Mouse (Mus musculus) frontal cortex, adult 2 months (tissue): ENCODE measurements at regions not wholly inside any gene's neighbourhood (a gene's known extent, or its start where the extent isn't known, plus 50 kb on each side); places are given as distances from the start of the nearest gene placed in this dataset.
A peak's percentile ranks its signal among the peaks of the same experiment; 100 is the strongest.

Source experiments
- DNase-seq, 2 experiments: peaks; one replicate each; pipeline ENCODE4 v3.0.0; 2022; ENCODE audit warnings: low spot score in 1 of 2; ENCODE audit errors: extremely low spot score in 1 of 2

DNA sequence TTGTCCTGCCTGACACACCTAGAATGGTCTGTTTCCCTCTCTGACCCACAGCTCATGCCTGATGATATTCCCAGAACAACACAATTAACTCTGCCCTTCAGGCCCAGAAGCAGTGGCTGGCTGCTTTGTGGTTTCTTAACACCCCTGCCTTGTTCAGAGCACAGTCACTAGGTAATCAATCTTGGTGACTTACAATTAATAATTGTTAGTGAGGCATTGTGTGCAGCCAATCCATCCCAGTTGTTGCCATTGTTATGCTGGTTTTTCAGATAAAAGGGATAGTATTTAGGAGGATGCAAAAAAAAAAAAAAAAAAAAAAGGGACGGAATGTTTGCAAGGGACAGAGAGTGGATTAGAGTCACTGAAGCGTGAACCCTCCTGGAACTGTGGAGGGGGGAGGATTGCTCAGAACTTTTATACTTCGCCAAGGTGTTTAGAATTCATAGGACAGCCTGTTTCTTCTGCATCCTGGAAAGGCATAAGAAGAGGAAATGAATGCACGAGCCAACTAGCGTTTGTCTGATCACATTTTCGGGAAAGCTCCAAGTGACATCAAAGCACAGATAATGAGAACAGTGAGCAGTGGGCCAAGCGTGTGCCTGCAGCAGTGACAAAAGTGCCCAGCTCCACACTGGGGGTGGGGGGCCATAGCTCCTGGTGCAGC, 475.3 kb downstream of the Nedd1 start:
- peak in 1 of 2 experiments; percentile 17 for DNase-seq

DNA sequence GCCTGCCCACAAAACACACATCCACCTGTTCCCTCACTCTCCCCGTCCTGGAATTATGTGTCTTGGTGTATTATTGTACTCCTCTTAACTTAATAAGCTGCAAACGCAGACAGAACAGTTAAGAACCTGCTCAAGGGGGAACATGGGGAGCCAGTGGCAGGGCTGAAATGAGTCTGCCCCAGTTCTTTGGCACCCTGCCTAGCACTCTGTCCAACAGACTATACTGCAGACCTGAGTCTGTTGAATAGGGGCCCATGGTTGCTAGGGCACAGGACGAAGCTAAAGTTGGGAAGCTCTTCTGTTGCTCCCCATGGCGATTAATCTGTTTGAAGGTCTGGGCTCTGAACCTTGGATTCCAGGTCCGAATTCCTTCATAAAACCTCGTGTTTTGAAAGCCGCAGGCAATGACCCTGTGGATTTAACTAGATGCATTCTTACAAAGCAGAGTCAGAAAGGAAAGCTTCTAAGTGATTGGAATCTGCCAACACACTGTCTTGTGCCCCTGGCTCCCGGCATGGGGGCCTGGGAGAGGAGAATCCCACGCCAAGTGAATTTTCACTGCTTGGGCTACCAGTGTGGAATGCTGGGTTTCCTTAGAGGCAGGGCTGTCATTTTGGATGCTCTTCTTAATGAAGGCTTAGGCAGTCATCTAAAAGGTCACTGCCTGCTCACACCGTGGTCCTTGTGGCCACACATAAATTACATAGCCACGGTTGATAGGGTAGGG, 479.3 kb downstream of the Nedd1 start:
- DNase-seq, result no peak

DNA sequence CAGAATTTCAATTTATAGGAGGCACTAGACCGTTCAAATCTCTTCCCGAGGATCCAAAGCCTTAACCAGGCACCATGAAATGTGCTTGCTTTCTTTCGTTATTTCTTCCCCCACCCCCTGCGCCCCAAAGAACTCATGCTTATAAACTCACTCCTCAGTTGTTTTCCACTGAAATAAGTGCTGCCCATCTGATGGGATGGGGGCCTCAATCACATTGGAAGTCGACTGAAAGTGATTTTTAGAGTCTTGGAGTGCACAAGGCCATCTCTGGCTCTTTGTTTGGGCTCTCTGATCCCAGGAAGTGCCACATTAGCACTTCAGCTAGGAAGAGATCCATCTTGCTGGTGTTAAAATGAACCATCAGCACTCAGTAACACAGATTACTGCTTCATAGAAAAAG, 484.3 kb downstream of the Nedd1 start:
- no peak for DNase-seq

DNA sequence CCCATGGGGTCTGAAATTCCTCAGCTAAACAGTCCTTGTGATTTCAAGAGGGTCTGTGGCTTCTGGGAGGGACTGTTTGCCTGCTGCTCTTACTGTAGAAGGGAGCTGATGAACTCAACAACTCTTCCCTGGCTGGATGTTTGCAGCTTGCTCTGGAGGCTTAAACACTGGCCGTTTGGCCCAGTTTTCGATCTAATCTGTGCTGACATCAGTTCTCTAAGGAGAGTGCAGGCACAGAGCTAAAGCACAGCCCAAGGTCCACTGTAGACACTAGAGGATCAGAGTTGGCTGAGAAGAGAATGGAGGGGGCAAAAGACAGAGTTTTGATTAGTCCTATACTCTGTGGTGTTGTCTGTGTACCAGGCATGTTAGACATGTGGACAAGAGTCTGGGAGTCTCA, 490.1 kb downstream of the Nedd1 start:
- no peak for DNase-seq

DNA sequence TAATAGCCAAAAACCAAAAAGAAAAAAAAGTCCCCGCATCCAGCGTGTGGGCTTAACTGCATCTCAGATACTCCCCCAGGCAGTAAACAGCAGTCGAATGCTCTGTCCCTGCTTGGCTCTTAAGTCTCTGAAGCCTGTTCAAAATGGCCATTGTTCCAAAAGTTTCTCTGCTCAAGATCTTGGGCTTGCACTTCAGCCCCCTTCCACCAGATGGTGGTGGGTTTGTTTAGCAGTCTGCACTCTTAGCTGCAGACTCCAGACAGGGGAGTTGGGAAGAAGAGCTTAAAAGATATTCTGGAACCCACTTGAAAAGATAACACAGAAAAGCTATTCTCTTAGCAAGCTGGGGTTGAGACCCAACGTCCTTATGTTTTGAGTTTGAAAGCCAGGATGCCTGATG, 496.4 kb downstream of the Nedd1 start:
- DNase-seq, result peak in 1 of 2 experiments; percentile 6

DNA sequence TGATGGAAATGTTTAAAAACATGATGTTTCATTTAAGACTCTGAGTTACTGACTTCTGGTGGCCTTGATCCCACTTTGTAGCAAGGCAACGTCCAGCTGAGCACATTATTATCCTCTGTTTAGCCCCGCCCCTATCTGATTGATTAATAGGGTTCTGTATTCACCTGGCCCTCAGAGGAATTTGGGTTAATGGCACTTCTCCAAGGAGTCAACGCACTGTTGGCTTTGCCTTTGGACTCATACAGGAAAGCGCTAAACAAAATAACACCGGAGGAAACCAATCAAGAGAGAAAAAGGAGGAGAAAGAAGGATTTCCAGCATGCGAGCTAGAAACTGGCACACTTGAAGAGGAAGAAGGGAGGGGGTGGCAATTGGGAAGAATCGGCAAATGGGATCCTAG, 497.1 kb downstream of the Nedd1 start:
- DNase-seq, result no peak

DNA sequence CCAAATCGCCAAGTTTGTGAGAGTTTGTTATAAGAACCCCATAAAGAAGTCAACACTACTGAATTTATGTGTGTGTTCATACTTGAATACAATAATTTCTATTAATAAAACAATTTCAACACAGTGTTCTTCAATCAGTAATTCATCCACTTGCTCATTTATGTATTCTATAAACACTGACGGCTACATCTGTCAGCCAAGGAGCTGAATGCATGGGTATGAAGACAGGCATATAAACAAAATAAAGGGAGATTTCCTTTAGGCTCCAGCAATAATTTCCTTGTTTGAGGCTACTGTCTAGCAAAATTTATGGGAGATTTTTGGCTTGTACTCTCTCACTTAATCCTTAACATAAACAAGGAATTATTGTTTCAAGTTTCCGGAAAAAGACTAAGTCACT, 502.9 kb downstream of the Nedd1 start:
- DNase-seq, result no peak

DNA sequence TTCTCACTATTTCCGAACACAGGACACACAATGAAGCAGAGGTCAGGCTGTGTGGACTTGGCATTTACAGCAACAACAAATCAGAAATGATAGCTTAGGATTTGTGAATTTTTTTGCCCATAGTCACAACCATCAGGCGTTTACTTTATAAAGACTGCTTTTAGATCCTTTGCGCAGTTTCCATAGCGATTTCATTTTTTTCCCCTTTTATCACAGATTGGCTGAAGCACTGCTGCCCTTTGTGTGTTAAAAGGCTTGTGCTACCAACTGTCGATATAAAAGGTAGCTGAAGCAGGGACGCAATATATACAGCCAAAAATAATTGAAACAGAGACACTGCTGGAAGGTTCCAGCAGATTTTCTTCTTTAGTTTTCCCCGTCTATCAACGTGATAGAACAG, 551.4 kb downstream of the Nedd1 start:
- no peak for DNase-seq

DNA sequence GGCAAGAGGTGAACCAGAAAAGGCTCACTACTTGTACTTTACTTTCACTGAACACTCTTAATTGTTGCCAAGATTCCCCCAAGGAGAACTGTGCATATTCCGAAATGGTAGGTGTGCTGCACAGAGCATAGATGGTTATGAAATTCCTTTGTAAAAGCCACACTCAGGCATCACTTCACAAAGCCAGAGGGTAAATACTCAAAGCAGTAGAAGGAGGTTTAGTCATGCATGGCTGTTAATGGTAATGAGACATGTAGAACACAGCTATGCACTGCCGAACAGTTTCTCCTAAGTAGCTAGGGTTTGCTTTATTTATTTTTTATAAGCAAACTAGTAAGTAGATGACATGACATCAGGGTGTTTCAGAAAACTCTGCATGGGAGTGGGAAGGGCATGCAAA, 556.2 kb downstream of the Nedd1 start:
- DNase-seq, result no peak

DNA sequence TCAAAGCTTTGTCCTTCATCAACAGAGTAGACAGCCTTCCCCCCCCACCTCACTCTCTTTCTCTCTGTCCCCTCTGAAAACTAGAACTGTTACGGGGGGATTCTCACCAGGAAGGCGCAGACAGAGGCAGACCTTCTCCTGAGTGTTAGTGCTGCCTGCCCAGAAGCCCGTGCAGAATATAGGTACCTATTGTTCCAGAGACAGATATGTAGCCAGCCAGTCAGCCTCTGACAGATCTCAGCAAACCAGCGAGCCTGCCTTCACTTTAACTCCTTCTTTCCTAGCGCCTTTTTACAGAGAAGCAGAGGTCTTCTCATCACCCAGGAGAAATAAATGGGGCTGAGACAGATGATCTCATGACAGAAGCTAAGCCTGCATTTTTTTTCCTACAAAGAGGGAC, 557.2 kb downstream of the Nedd1 start:
- DNase-seq, result no peak

DNA sequence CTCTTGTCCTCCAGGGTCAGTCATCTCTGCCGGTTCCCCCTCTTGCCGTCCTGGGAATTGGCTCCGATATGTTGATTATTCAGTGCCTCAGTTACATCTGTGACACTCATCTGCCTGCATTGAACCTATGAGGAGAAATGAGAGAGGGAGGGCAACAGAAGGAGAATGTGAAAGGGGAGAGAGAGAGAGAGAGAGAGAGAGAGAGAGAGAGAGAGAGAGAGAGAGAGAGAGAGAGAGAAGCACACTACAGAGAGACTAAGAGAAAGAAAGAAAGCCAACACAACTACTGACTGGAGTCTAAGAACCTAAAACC, 557.6 kb downstream of the Nedd1 start:
- DNase-seq, result no peak

DNA sequence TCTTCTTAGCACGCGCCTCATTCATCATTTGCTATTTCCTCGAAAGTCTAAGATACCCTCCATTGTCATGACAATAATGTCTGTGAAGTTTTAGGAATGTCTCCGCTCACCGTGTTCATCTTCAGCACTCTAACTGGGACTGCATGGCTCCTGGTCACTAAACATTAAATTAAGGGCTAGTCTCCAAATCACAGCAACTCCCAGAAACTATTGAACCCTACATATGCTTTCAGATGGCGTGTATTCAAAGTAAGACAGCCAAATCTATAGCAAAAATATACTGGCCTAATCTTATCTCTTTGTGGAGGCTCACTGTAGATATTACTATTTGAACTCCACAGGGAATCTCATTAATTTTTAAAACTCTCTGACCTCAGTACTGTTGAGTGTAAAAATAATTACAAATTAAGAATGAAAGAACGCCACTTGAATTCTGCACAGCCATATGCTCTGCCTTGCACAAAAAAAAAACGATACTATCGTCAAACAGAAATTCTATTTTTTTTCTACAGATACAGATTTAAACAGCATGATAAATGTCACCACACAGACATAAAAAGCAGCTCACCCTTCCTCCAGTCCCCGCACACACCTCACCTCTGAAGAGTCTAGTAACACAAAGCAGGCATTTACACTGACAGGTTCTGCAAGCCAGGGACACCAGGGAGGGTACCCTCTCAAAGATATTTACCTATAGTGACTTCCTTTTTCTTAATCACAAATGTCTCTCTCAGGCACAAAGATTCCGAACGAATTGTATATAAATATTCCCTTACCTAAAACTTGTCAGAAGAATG, 558.2 kb downstream of the Nedd1 start:
- no peak for DNase-seq

DNA sequence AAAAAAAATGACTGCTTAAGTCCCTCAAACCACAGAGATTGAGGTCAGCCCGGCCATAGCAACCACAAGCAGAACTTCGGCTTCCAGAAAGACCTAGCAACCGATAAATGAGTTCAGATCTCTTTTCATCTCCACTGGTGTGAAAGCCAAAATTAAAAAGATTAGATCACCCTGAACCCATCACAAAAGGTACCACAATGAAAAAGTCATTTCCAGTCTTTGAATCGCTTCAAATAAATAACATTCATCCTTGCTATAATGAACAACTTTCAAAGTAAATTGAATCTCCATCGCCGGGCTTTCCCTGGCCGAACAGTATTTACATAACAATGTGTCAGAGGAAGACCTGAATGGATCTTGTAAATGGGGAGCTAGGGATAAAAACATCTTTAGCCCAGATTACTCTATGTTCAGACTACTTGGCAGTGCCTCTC, 559.1 kb downstream of the Nedd1 start:
- peak; percentile 2 to 18 for DNase-seq

DNA sequence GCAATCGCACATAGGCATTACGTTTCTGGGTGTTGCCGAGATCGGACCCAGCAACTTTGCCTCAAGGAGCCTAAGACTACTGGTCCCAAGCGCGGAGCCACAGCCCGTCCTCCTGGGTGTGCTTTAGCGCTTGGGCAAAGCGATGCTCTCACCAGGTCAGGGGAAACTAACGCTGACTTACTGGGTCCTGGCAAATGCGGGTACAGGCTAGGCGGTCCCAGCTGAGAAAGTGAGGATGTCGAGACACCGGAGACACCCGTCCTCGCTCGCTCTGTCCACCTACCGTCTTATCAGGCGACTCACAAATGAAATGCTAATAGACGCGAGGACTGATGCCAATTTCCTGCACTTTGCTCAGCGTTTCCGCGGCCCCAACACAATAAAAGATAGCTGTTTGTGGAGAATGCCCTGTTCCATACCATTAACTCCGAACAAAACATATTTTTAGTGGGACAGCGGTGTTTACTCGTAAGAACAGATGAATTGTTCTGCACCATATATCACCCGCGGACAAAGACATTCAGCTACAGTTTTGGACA, 559.7 kb downstream of the Nedd1 start:
- DNase-seq, result no peak

DNA sequence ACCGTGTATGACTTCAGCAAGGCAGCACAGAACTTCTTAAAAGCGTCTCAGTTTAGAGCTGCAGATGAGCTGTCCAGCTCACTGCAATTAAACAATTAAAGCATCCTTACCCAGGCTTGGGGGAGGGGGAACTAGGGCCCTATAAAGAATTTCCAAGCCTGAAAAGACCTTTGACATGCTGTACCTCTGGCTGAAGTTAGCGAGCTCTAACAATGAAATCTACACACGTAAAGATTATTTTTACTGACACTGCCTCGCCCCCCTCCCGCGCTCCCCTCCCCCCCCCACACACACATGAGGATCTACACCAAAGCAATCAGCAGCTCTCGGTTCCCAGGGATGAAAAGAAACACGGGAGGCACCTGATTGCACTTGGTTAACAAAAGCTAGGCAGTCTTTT, 560.7 kb downstream of the Nedd1 start:
- no peak for DNase-seq

DNA sequence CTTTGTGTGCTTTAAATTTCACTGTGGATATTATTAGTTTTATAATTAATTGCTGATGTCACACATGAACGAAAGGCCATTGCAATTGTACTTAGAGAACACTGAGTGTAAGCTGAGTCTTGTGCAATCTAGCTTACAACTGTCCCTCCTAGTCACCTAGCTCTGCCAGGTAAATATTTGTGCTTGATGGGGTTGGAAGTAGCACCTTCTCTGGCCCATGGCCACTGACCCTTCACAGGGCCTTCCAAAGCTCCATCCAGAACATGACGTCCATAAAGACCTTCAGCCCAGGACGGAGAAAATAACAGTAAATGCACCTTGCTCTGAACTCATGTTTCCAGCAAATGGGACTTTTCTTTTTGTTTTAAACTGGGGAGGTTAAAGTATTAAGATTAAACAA, 576.0 kb downstream of the Nedd1 start:
- DNase-seq, result no peak

DNA sequence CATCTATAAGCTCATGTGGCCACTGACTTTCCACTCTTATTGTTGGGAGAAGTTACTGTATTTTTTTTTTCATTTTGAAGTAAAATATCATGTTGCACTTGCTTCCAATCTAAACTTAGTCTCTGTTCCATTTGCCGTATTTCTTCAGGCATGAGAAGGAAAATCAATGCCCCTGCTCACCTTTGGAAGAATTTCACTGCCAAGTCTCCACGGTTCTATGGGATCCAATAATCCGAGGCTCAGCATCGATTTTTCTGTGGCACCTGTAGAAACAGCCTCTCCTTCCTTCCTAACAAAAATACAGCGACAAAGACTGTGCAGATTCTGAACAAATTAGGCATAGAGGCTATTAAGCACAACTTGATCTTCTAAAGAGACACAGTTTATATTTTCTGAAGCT, 586.7 kb downstream of the Nedd1 start:
- no peak for DNase-seq

DNA sequence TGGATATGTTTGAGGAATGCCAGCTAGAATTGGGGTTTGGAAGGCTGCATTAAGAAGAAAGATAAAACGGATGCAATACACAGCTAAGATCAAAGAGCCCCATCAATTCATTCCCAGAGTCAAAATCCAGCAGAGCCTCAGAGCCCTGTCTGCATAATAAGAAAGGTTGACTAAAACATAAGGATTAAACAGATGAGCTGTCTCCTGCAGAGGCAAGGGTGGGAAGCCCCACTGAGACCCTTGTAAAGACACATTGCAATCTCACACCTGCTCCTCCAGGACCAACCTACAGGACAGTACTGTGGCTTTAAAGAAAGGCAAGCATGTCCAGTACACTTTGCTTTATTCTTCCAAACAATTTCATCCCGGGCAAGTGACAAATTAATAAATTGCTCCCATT, 609.4 kb downstream of the Nedd1 start:
- DNase-seq, result no peak

DNA sequence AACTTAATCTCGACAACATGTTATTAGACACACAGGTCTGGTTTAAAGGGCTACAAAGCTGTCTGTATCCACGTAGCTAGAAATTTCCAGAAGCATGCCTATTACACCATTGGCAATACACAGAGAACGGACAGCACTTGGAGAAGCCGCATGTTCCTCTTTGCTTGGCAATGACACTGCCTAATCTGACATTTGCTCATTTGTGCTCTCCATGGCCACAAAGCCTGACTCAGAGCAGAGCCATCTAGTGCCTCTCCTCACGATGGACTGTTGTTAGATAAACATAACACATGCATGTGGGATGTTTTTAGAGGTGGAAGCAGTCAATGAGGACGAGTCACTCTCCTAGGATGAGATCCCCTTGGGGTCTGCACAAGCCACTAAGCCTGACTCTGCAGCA, 615.9 kb downstream of the Nedd1 start:
- no peak for DNase-seq

DNA sequence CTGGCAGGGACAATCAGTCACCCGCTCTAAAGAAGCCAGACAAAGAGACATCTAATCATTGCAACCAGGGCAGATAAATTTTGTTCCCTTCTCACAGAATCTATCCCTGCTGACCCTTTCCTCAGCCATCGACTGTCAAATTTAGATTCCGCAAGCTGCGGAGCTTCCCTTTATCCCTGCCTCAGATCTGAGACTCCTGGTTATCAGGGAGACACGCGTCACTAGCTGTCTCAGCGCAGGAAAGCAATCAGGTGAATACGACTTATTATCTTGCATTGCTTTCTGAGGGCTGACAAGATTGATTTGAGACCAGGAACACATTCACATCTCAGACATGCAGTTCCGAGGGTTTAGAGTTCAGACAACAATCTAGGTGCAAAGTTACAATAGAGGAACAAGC, 618.3 kb downstream of the Nedd1 start:
- DNase-seq, result no peak

DNA sequence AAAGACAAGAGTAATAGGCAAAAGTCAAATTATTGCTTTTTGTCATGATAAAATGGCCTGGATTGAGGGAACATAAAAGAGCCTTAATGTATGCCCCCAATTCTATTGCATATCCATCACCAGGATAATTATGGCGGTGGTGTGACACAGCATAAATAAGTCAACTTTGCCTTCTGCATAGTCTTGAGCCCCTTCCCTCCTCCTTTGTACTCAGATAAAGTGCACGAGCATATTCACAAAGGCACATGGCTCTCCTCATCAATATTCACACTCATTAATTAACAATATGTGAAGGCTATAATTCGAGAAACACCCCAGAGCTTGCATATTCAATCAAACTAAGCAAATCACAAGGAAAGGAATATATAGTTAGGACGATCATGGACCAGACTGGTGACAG, 619.5 kb downstream of the Nedd1 start:
- DNase-seq, result no peak

DNA sequence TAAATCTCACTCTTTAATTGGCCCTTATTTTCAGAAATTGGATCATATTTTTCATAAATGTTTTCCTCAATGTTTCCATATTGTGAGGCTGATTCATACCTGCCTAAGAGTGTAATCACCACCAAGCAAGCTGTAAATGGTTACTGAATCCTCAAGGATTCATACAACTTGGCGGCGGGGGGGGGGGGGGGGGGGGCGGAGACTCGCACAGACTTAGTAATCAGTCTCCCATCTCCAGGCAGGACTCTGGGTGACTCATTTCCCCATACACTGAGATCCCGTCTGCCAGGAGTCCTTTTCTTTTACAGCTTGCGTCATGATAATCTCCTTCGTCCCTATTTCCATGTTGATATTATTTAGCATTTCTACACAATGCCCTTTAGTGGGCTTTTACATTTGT, 624.7 kb downstream of the Nedd1 start:
- no peak for DNase-seq
